Mouse (Mus musculus) liver, adult 2 months (tissue): Measurements from ENCODE around the gene Sema3g.

Source experiments
- CTCF ChIP-seq: fragments of 200-500 bp; IDR thresholded peaks from 2 replicates; pipeline ENCODE4 v1.5.1; 2011; ENCODE audit warnings: low read depth, low read length, control low read depth
- POLR2A ChIP-seq: fragments of 200-500 bp; IDR thresholded peaks from 2 replicates; pipeline ENCODE4 v1.6.1; 2011; ENCODE audit warnings: low read length, control low read depth; ENCODE audit not compliant: insufficient read depth; ENCODE audit errors: extremely low read depth

GRCm38 (mm10) chr14:31184195-31184594 lies 33.5 kb upstream of the Sema3g start:
- TF ChIP-seq CTCF = no peak
- no peak for TF ChIP-seq POLR2A
